Mouse (Mus musculus) myocyte (in vitro differentiated cells): ENCODE measurements around the gene Cc2d1a. TPM values are rescaled to one million over a fixed set of nuclear protein-coding genes. Genes with fewer than 3 reads are reported as not detected.

Experiments used
- H3K27me3 ChIP-seq: one replicate; pipeline ENCODE4 v1.6.1; 2011; ENCODE audit not compliant: control insufficient read depth, insufficient read depth, insufficient read length
- H3K36me3 ChIP-seq: one replicate; pipeline ENCODE4 v1.6.1; 2011; ENCODE audit not compliant: control insufficient read depth, insufficient read depth
- H3K4me2 ChIP-seq: one replicate; pipeline ENCODE4 v1.6.1; 2011; ENCODE audit warnings: low read depth, control low read depth
- H3K4me3 ChIP-seq: one replicate; pipeline ENCODE4 v1.5.1; 2011; ENCODE audit warnings: mild to moderate bottlenecking, control low read depth, moderate library complexity
- H3K79me2 ChIP-seq: one replicate; pipeline ENCODE4 v1.6.1; 2011; ENCODE audit not compliant: control insufficient read depth, insufficient read depth
- H3ac ChIP-seq: one replicate; pipeline ENCODE4 v1.6.1; 2011; ENCODE audit not compliant: control insufficient read depth, insufficient read length
- CEBPB ChIP-seq: IDR thresholded peaks from 2 replicates; pipeline ENCODE4 v1.6.1; 2011; ENCODE audit warnings: mild to moderate bottlenecking, moderate library complexity; ENCODE audit not compliant: poor library complexity, insufficient read depth, severe bottlenecking
- E2F4 ChIP-seq: IDR thresholded peaks from one replicate; pipeline ENCODE4 v1.6.1; 2011; ENCODE audit warnings: mild to moderate bottlenecking, control low read depth, moderate library complexity; ENCODE audit not compliant: insufficient read depth
- MAX ChIP-seq: IDR thresholded peaks from one replicate; pipeline ENCODE4 v1.6.1; 2011; ENCODE audit warnings: low read depth, mild to moderate bottlenecking, control low read depth
- MYOD1 ChIP-seq, 3 experiments: IDR thresholded peaks; one replicate each; pipeline ENCODE4 v1.6.1; 2011; ENCODE audit warnings: control low read depth in 2 of 3, low read depth in 2 of 3, mild to moderate bottlenecking in 2 of 3, moderate library complexity in 1 of 3; ENCODE audit not compliant: insufficient read length in 2 of 3, control insufficient read depth in 1 of 3
- MYOG ChIP-seq, 3 experiments: IDR thresholded peaks; one replicate each; pipeline ENCODE4 v1.6.1; 2011; ENCODE audit warnings: control low read depth in 2 of 3, low read depth in 2 of 3, mild to moderate bottlenecking in 2 of 3; ENCODE audit not compliant: insufficient read length in 2 of 3, control insufficient read depth in 1 of 3, insufficient read depth in 1 of 3
- POLR2A ChIP-seq: IDR thresholded peaks from one replicate; pipeline ENCODE4 v1.6.1; 2011; ENCODE audit warnings: low read depth, mild to moderate bottlenecking, control low read depth, moderate library complexity; ENCODE audit not compliant: insufficient read length
- POLR2AphosphoS2 ChIP-seq: IDR thresholded peaks from one replicate; pipeline ENCODE4 v1.6.1; 2011; ENCODE audit warnings: low read depth, control low read depth; ENCODE audit not compliant: insufficient read length
- REST ChIP-seq: IDR thresholded peaks from one replicate; pipeline ENCODE4 v1.6.1; 2011; ENCODE audit warnings: mild to moderate bottlenecking, control low read depth, moderate library complexity; ENCODE audit not compliant: insufficient read depth, insufficient read length
- SRF ChIP-seq: IDR thresholded peaks from one replicate; pipeline ENCODE4 v1.6.1; 2011; ENCODE audit warnings: low read depth; ENCODE audit not compliant: control insufficient read depth, insufficient read length
- TCF12 ChIP-seq: IDR thresholded peaks from one replicate; pipeline ENCODE4 v1.6.1; 2011; ENCODE audit warnings: mild to moderate bottlenecking, control low read depth; ENCODE audit not compliant: poor library complexity, insufficient read depth, severe bottlenecking
- TCF3 ChIP-seq: IDR thresholded peaks from one replicate; pipeline ENCODE4 v1.6.1; 2011; ENCODE audit warnings: low read depth, control low read depth; ENCODE audit not compliant: insufficient read length
- USF1 ChIP-seq: IDR thresholded peaks from one replicate; pipeline ENCODE4 v1.6.1; 2011; ENCODE audit warnings: low read depth, mild to moderate bottlenecking, control low read depth, moderate library complexity
- polyA plus RNA-seq: library from polyadenylated mRNA; unstranded; fragments of >200 nt; fragmentation: generic; extraction: Trizol; gene quantifications from one replicate; pipeline ENCODE4 v1.2.1, GENCODE M21; 2012; ENCODE audit warnings: missing spikeins

Cc2d1a gene
- polyA plus RNA-seq, 1 experiment = 25.3 TPM

GRCm38 (mm10) chr8:84193161-84193560, 45.4 kb upstream of the Cc2d1a start:
- Histone ChIP-seq H3K79me2 (no peaks in the 10 kb centered on the region), H3K4me3 (peak overlapping the region; percentile 15), H3ac (no peak overlapping the region), H3K27me3 (no peaks in the 10 kb centered on the region), H3K36me3 (no peaks in the 10 kb centered on the region), H3K4me2 (peak overlapping the region; percentile 19)
- no peak for TF ChIP-seq REST
- TF ChIP-seq POLR2AphosphoS2 = no peak
- TF ChIP-seq E2F4 = no peak
- no peak for TF ChIP-seq MAX
- TF ChIP-seq CEBPB = no peak
- no peak for TF ChIP-seq TCF12
- no peak for TF ChIP-seq MYOG (IDR thresholded peaks at IDR 0.05; ENCODE audit: control insufficient read depth in 1 of 3, insufficient read depth in 1 of 3, insufficient read length in 2 of 3, low read depth in 2 of 3)
- TF ChIP-seq MYOD1 (IDR thresholded peaks at IDR 0.05; ENCODE audit: control insufficient read depth in 1 of 3, insufficient read length in 2 of 3, low read depth in 2 of 3) = no peak
- no peak for TF ChIP-seq TCF3
- no peak for TF ChIP-seq SRF
- no peak for TF ChIP-seq USF1
- TF ChIP-seq POLR2A = no peak

GRCm38 (mm10) chr8:84192555-84192954, 44.8 kb upstream of the Cc2d1a start:
- H3K4me2 ChIP-seq = peak overlapping the region; percentile 98
- TF ChIP-seq SRF (no peak), MYOD1 (IDR thresholded peaks at IDR 0.05; ENCODE audit: control insufficient read depth in 1 of 3, insufficient read length in 2 of 3, low read depth in 2 of 3) (peak in 1 of 3 experiments; percentile 62), MYOG (IDR thresholded peaks at IDR 0.05; ENCODE audit: control insufficient read depth in 1 of 3, insufficient read depth in 1 of 3, insufficient read length in 2 of 3, low read depth in 2 of 3) (peak in 1 of 3 experiments; percentile 14)
- H3K4me3 ChIP-seq = peak overlapping the region; percentile 15
- H3K27me3 ChIP-seq = no peaks in the 10 kb centered on the region
- no peaks in the 10 kb centered on the region for H3K79me2 ChIP-seq
- H3K36me3 ChIP-seq = no peaks in the 10 kb centered on the region
- H3ac ChIP-seq = no peak overlapping the region

GRCm38 (mm10) chr8:84192023-84192422, 44.3 kb upstream of the Cc2d1a start:
- Histone ChIP-seq H3ac (no peak overlapping the region), H3K4me2 (peak overlapping the region; percentile 98), H3K4me3 (peak overlapping the region; percentile 15), H3K79me2 (no peaks in the 10 kb centered on the region), H3K27me3 (no peaks in the 10 kb centered on the region), H3K36me3 (no peaks in the 10 kb centered on the region)
- TF ChIP-seq MYOG (IDR thresholded peaks at IDR 0.05; ENCODE audit: control insufficient read depth in 1 of 3, insufficient read depth in 1 of 3, insufficient read length in 2 of 3, low read depth in 2 of 3) (peak; percentile 7 to 97 (median 88)), MYOD1 (IDR thresholded peaks at IDR 0.05; ENCODE audit: control insufficient read depth in 1 of 3, insufficient read length in 2 of 3, low read depth in 2 of 3) (peak in 2 of 3 experiments; percentile 92 to 97), SRF (peak; percentile 72), POLR2AphosphoS2 (peak; percentile 41), MAX (no peak), POLR2A (peak; percentile 32), TCF12 (peak; percentile 53), E2F4 (no peak), TCF3 (peak; percentile 64), CEBPB (no peak), USF1 (no peak), REST (no peak)

- H3K4me2 ChIP-seq = peak overlapping the region; percentile 22
- no peaks in the 10 kb centered on the region for H3K36me3 ChIP-seq
- TF ChIP-seq E2F4 = no peak
- TF ChIP-seq POLR2A = no peak
- no peak for TF ChIP-seq TCF12
- H3K4me3 ChIP-seq = no peak overlapping the region
- no peaks in the 10 kb centered on the region for H3K27me3 ChIP-seq
- H3ac ChIP-seq = no peak overlapping the region
- H3K79me2 ChIP-seq = no peaks in the 10 kb centered on the region
Measured at GRCm38 (mm10) chr8:84190191-84190867, 42.6 kb upstream of the Cc2d1a start.

- Histone ChIP-seq H3ac (no peak overlapping the region), H3K36me3 (no peaks in the 10 kb centered on the region), H3K79me2 (no peaks in the 10 kb centered on the region), H3K4me2 (peak overlapping the region; percentile 22), H3K27me3 (no peaks in the 10 kb centered on the region), H3K4me3 (no peak overlapping the region)
- TF ChIP-seq USF1 (peak; percentile 4), TCF12 (no peak)
Measured at GRCm38 (mm10) chr8:84189603-84190002, 41.9 kb upstream of the Cc2d1a start.
